Mouse (Mus musculus) neural tube, embryonic 12.5 days (tissue): ENCODE data around the gene Rpl23a. TPM values are rescaled to one million over a fixed set of nuclear protein-coding genes. Genes with fewer than 3 reads are reported as not detected.

ENCODE experiments used
- ATAC-seq: fragments of 200-750 bp; cut with Nextera tagmentation; 2 replicates; pipeline ENCODE4 v1.8.0; 2017; ENCODE audit warnings: low read depth, mild to moderate bottlenecking, moderate TSS enrichment, moderate library complexity; ENCODE audit not compliant: low FRiP score
- H3K27ac ChIP-seq: fragments of 300-500 bp; sonication (generic); 2 replicates; pipeline ENCODE4 v1.5.1; 2016
- H3K27me3 ChIP-seq: fragments of 300-500 bp; sonication (generic); replicated peaks from 2 replicates; pipeline ENCODE4 v1.6.1; 2016; ENCODE audit warnings: mild to moderate bottlenecking
- H3K36me3 ChIP-seq: fragments of 300-500 bp; sonication (generic); 2 replicates; pipeline ENCODE4 v1.6.1; 2016; ENCODE audit warnings: mild to moderate bottlenecking
- H3K4me1 ChIP-seq: fragments of 300-500 bp; sonication (generic); 2 replicates; pipeline ENCODE4 v1.6.1; 2016
- H3K4me2 ChIP-seq: fragments of 300-500 bp; sonication (generic); replicated peaks from 2 replicates; pipeline ENCODE4 v1.6.1; 2016; ENCODE audit warnings: mild to moderate bottlenecking
- H3K4me3 ChIP-seq: fragments of 300-500 bp; sonication (generic); 2 replicates; pipeline ENCODE4 v1.5.1; 2016
- H3K9ac ChIP-seq: fragments of 300-500 bp; sonication (generic); 2 replicates; pipeline ENCODE4 v1.6.1; 2016; ENCODE audit warnings: mild to moderate bottlenecking
- H3K9me3 ChIP-seq: fragments of 300-500 bp; sonication (generic); 2 replicates; pipeline ENCODE4 v1.6.1; 2016; ENCODE audit warnings: mild to moderate bottlenecking
- WGBS: fragments of 180-500 bp; shearing (Covaris S2); methylation state at CpG from one replicate; pipeline ENCODE4 v1.1.7; 2016; 5-methylcytosine and 5-hydroxymethylcytosine counted together
- polyA plus RNA-seq: library from polyadenylated mRNA; unstranded; fragments of >200 nt; fragmentation: Nextera tagmentation; extraction: Ambion mirVana; gene quantifications from 2 replicates; pipeline ENCODE4 v1.2.1, GENCODE M21; 2016

The Rpl23a gene
- polyA plus RNA-seq, 1 experiment from 2014 or later = 982 TPM

DNA sequence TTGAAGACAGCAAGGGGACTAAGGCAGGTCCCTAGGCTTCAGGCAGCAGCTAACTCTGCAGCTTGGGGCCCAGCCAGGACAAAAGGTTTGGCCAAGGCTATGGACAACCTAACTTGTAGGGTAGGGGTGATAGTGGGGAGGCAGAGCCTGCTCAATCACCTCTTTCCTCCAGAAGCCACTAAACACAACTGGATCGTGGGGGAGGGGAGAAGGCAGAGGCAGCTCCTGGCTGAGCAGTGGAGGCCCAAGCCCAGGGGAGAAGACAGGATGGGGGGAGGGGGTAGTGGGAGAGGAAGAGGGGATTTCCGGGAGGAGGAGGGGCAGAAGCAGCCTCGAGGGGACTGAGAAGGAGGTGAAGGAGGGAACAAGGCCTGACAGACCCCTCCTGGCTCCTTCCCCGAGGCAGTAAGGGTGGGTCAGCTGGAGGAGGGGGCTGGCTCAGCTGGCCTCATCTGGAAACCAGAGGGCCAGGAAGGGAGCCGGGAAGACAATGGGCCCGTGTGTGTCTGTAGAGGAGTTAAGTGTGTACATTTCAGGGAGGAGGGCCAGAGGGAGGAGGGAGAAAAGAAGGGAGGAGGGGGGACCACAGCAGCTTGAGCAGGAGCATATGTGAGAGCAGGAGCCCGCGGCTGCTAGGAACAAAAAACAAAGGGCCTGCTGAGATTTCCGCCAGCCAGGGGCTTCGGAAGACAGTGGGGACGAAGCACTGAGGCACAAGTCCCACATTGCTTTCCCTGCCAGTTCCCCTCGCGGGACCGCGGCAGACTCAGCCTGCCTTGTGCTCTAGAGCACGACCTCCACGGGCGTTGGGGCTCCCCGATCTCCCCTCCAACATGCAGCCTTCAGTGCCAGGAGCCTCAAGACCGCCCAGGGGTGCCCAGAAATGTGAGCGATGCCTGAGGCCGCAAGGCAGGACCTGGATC is 19.4 kb downstream of the Rpl23a start:
- Histone ChIP-seq H3K4me3 (peak overlapping the region; percentile 99), H3K4me2 (peak overlapping the region; percentile 78), H3K4me1 (peaks cover 36% of the 10 kb centered on the region), H3K27ac (peak overlapping the region; percentile 92), H3K36me3 (peaks cover 39% of the 10 kb centered on the region), H3K27me3 (no peaks in the 10 kb centered on the region), H3K9ac (peak overlapping the region; percentile 100), H3K9me3 (no peaks in the 10 kb centered on the region)
- under 1% methylated on average over 22 of the region's 22 CpGs for WGBS
- ATAC-seq = peak; percentile 57

DNA sequence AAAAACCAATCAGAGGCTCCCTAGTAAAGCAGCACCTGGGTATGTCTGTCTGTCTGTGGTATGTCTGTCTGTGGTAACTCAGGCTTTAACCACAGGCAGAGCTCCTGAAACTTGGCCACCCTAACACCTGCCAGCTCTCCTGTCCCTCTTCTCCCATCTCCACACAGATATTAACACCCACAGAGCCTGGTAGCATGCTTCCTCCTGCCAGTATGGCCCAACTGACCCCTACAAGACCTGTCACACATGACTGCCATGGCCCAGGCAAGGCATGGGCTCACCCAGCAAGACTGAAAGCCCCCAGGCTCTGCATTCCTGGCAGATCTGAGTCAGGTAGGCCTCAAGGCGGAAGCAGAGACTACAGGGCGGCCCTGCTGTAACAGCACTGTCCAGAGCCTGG is 20.3 kb downstream of the Rpl23a start:
- ATAC-seq = no peak
- peaks cover 48% of the 10 kb centered on the region for H3K36me3 ChIP-seq
- no peaks in the 10 kb centered on the region for H3K27me3 ChIP-seq
- peak overlapping the region; percentile 100 for H3K9ac ChIP-seq
- peaks cover 36% of the 10 kb centered on the region for H3K4me1 ChIP-seq
- H3K27ac ChIP-seq = peak overlapping the region; percentile 92; the same call in 1 of the 2 replicates
- WGBS = 77% methylated on average over 2 of the region's 2 CpGs
- no peaks in the 10 kb centered on the region for H3K9me3 ChIP-seq
- peak overlapping the region; percentile 99 for H3K4me3 ChIP-seq
- peak overlapping the region; percentile 78 for H3K4me2 ChIP-seq

DNA sequence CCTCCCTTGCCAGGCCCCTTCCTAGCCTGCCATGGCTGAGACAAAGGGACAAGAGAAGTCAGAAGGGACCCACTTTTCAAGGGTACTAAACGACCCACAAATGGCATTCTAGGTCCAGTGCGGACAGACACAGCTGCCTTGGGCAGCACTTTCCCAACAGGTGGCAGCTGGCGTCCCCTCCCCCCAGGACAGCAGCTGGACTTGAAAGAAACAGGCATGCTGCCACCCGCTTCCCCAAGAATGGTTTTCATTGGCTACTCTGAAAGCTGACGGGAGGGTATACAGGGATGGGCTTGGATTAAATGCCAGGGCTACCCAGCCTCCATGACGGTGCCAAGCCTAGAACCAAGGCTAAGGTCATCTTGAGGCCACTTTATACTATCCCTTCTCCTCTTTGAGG is 20.9 kb downstream of the Rpl23a start:
- no peak for ATAC-seq
- Histone ChIP-seq H3K4me3 (peak overlapping the region; percentile 99), H3K9me3 (no peaks in the 10 kb centered on the region), H3K4me2 (peak overlapping the region; percentile 78), H3K36me3 (peaks cover 54% of the 10 kb centered on the region), H3K27me3 (no peaks in the 10 kb centered on the region), H3K27ac (no peak overlapping the region), H3K9ac (peak overlapping the region; percentile 100), H3K4me1 (peaks cover 36% of the 10 kb centered on the region)
- 35% methylated on average over 6 of the region's 6 CpGs for WGBS

DNA sequence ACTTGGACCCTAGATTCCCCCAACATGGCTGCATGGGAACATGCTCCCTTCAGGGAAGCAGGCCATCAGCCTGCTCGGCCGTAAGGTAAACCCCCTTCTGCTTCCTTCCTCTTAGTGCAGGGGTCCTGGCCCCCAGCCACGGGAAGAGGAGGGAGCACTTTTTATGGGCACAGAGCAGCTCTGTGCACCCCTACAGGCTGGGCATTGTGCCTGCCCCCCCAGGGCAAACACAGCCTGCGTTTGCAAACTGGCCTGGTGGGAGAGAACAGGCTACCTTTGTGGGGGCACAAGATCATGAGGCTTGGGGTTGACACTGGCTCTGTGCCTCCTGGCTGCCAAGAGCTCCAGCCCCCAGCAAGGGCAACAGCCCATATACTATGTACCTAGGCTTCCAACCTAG is 21.4 kb downstream of the Rpl23a start:
- WGBS = 72% methylated on average over 4 of the region's 4 CpGs
- peak overlapping the region; percentile 78 for H3K4me2 ChIP-seq
- peaks cover 56% of the 10 kb centered on the region for H3K36me3 ChIP-seq
- H3K4me3 ChIP-seq = no peak overlapping the region
- H3K27ac ChIP-seq = no peak overlapping the region
- H3K9me3 ChIP-seq = no peaks in the 10 kb centered on the region
- no peak for ATAC-seq
- H3K4me1 ChIP-seq = peaks cover 36% of the 10 kb centered on the region
- no peaks in the 10 kb centered on the region for H3K27me3 ChIP-seq
- no peak overlapping the region for H3K9ac ChIP-seq

DNA sequence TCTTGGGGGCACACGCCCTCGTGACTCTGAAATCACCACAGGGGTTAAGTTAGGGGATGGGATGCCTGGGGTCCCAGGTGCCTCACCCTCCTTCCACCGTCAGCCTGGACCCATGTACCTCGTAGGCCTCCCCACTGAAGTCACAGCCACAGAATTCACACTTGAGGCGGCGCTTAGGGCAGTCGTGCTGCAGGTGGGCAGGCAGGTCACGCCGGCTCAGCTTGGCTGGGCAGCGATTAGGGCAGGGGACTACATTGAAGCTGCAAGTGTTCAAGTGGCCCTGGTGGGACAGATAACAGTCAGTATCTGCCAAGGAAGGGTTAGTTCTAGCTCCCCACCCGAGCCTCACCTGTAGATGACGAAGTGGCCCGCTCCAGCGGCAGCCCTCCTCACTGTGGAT is 22.2 kb downstream of the Rpl23a start:
- Histone ChIP-seq H3K9ac (no peak overlapping the region), H3K4me3 (no peak overlapping the region)
- 93% methylated on average over 14 of the region's 14 CpGs for WGBS

DNA sequence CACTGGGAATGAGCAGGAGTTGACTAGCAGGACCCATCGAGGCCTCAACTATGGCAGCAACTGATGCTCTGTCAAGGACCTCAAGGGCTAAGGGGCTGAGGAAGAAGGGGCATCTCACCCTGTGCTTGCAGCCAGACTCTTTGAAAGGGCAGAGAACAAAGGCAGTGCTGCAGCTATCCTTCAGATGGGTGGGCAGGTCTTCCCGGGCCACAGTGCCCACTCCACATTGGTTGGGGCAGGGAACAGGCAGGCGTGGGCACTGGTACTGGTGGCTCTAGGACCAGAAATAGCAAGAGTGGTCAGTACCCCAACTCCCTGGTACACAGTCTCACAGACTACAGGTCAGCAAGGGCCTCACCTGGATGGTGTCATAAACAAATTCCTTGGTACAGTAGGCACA is 22.7 kb downstream of the Rpl23a start:
- H3K9ac ChIP-seq = no peak overlapping the region
- H3K4me2 ChIP-seq = no peak overlapping the region
- no peak overlapping the region for H3K27ac ChIP-seq
- peaks cover 27% of the 10 kb centered on the region for H3K4me1 ChIP-seq
- H3K36me3 ChIP-seq = peaks cover 60% of the 10 kb centered on the region
- H3K9me3 ChIP-seq = no peaks in the 10 kb centered on the region
- no peaks in the 10 kb centered on the region for H3K27me3 ChIP-seq
- 91% methylated on average over 3 of the region's 3 CpGs for WGBS
- H3K4me3 ChIP-seq = no peak overlapping the region
- ATAC-seq = no peak

More for the DNA sequence above, 22.2 kb downstream of the Rpl23a start:
- Histone ChIP-seq H3K36me3 (peaks cover 56% of the 10 kb centered on the region), H3K27ac (no peak overlapping the region), H3K4me1 (peaks cover 32% of the 10 kb centered on the region), H3K9me3 (no peaks in the 10 kb centered on the region), H3K4me2 (no peak overlapping the region), H3K27me3 (no peaks in the 10 kb centered on the region)
- ATAC-seq = no peak

DNA sequence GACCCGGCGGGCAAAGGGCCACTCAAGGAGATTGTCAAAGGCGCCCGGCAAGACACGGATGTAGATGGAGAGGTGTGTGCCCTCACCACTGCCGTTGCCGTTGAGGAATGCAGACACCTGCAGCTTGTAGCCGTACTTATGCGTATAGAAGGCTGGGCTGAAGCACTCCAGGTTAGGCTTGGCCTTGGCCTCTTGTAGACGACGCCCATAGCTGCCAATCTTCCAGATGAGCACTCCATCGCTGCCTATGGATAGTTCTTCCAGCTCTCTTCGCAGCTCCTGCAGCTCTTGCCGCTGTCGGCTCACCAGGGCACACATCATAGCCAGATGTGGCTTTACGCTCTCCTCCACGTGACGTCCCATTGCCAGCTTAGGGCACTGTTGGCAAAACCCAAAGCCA is 23.2 kb downstream of the Rpl23a start:
- Histone ChIP-seq H3K9ac (no peak overlapping the region), H3K4me3 (0 out of 2 replicates have a peak overlapping the region, but pooled peaks have one; percentile 3), H3K4me1 (peaks cover 25% of the 10 kb centered on the region), H3K27me3 (no peaks in the 10 kb centered on the region), H3K36me3 (peaks cover 61% of the 10 kb centered on the region), H3K9me3 (no peaks in the 10 kb centered on the region), H3K4me2 (no peak overlapping the region), H3K27ac (no peak overlapping the region)
- WGBS = 91% methylated on average over 18 of the region's 18 CpGs
- ATAC-seq = no peak

DNA sequence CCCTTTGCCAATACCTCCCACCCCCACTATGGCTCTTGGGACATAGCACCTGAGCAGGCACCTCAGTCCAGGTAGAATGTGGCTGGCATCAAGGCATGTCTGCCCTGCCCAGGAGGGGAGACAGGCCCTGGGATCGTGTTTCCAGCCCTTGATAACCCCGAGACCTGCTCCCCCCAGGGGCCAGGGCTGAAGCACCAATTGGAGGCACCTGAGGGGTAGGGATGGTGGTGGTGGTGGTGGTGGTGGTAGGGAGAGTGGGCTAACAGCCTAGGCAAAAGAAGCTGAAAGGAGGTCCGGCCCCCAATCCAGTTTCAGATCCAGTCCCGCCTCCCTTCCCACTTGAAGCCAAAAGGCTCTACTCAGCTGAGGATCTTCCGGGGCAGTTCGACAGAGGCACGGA is 23.8 kb downstream of the Rpl23a start:
- WGBS = 83% methylated on average over 7 of the region's 7 CpGs
- Histone ChIP-seq H3K9me3 (no peaks in the 10 kb centered on the region), H3K4me2 (no peak overlapping the region), H3K36me3 (peaks cover 67% of the 10 kb centered on the region), H3K27ac (no peak overlapping the region), H3K4me1 (peaks cover 25% of the 10 kb centered on the region), H3K4me3 (no peak overlapping the region), H3K9ac (no peak overlapping the region), H3K27me3 (no peaks in the 10 kb centered on the region)
- ATAC-seq = no peak

DNA sequence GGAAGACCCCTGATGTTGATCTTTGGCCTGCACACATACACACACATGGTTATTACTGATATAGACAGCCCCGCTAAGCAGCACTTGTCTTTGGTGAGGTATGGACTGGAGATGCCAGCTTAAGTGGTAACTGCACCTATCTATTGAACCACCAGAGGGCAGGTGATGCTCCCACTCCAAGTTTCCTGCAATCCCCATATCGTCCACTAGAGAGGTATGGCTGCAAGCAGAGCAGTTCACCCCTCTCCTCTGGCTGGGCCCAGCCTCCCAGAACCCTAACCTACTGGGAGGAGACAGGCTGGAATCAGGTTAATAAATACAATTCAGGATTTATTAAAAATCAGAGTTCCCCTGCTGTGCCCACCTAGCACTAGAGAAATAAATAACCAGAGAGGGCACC is 24.3 kb downstream of the Rpl23a start:
- WGBS = 30% methylated on average over 2 of the region's 2 CpGs
- Histone ChIP-seq H3K27ac (no peak overlapping the region), H3K4me1 (peaks cover 25% of the 10 kb centered on the region), H3K4me2 (no peak overlapping the region), H3K27me3 (no peaks in the 10 kb centered on the region), H3K36me3 (peaks cover 72% of the 10 kb centered on the region), H3K4me3 (no peak overlapping the region), H3K9ac (no peak overlapping the region), H3K9me3 (no peaks in the 10 kb centered on the region)
- peak; percentile 22; the same call in 1 of the 2 replicates for ATAC-seq

DNA sequence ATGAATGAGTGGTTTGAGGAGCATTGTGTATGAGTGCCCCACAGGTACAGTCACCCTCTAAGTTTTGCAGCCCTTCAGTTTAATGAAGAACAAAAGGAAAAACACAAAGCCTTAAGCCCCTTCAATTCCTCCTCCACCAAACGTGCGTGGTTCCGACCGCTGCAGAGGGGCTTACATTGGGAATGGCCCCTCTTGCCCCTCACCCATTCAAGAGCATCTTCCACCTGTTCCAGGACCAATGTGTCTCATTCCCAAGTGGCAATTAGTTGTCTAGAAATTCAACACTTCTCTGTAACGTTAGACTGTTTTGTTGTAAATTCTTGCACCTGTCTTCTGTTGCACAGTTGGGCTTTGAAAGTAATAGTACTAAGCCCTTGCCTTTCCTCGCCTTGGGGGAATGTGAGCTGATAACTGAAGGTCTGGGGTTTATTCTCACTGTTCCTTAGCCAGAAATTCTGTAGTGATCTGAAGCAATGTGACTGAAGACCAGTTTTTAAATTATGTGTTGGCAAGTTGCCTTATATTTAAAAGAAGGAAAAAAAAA is 27.2 kb downstream of the Rpl23a start:
- Histone ChIP-seq H3K36me3 (peaks cover 78% of the 10 kb centered on the region), H3K9me3 (no peaks in the 10 kb centered on the region), H3K27me3 (no peaks in the 10 kb centered on the region), H3K27ac (no peak overlapping the region), H3K9ac (no peak overlapping the region), H3K4me2 (no peak overlapping the region), H3K4me3 (no peak overlapping the region), H3K4me1 (peaks cover 13% of the 10 kb centered on the region; the same call in 1 of the 2 replicates)
- ATAC-seq = no peak
- 79% methylated on average over 6 of the region's 6 CpGs for WGBS

DNA sequence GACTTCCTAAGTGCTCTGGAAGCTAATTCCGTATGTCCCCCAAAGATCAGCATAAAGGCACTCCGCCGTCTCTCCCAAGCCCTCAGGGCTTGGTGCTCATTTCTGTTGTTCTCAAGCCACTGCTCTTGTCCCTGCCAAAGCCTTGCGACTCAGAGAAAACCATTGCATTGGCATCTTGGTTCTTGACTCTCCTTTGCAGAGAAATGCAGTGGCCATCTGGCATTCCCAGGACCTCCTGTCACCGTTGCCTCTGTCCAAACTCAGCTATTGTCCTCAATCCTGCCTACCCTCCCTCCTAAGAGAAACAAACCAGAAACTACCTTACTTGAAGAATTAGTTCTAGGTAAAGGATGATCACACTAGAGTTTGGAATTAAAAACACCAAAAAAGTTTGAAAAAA is 27.7 kb downstream of the Rpl23a start:
- H3K36me3 ChIP-seq = peaks cover 78% of the 10 kb centered on the region
- WGBS = 71% methylated on average over 5 of the region's 5 CpGs

DNA sequence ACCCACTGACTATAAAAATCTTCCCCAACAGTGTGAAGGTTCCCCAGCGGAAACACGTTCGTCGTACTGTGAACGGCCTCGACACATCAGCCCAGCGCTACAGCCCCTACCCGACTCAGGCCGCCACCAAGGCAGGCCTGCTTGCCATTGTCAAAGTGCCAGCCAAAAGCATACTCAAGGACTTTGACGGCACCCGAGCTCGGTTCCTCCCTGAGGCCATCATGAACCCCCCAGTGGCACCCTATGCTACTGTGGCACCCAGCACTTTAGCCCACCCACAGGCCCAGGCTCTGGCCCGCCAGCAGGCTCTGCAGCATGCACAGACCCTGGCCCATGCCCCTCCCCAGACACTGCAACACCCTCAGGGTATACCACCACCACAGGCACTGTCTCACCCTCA is 29.6 kb downstream of the Rpl23a start:
- Histone ChIP-seq H3K27ac (no peak overlapping the region), H3K9me3 (no peaks in the 10 kb centered on the region), H3K36me3 (peaks cover 77% of the 10 kb centered on the region), H3K4me2 (no peak overlapping the region), H3K27me3 (no peaks in the 10 kb centered on the region), H3K9ac (no peak overlapping the region), H3K4me3 (no peak overlapping the region), H3K4me1 (peaks cover 11% of the 10 kb centered on the region; the same call in 1 of the 2 replicates)
- WGBS = 85% methylated on average over 13 of the region's 13 CpGs
- no peak for ATAC-seq

More for the DNA sequence above, 27.7 kb downstream of the Rpl23a start:
- no peaks in the 10 kb centered on the region for H3K27me3 ChIP-seq
- no peak overlapping the region for H3K9ac ChIP-seq
- peaks cover 13% of the 10 kb centered on the region; the same call in 1 of the 2 replicates for H3K4me1 ChIP-seq
- no peak overlapping the region for H3K4me3 ChIP-seq
- no peak for ATAC-seq
- no peaks in the 10 kb centered on the region for H3K9me3 ChIP-seq
- H3K4me2 ChIP-seq = no peak overlapping the region
- no peak overlapping the region for H3K27ac ChIP-seq
